Mouse (Mus musculus) liver, embryonic 14.5 days (tissue): ENCODE results near the gene Gm21985. TPM values are rescaled to one million over a fixed set of nuclear protein-coding genes. Genes with fewer than 3 reads are reported as not detected.
"Not testable (repeated sequence)": the region's sequence is repeated elsewhere in the genome, so short reads cannot be mapped to it uniquely, and the experiment has no call there.

Experiments
- ATAC-seq: fragments of 200-750 bp; cut with Nextera tagmentation; 2 replicates; pipeline ENCODE4 v1.8.0; 2017; ENCODE audit warnings: moderate number of reproducible peaks, mild to moderate bottlenecking, moderate library complexity; ENCODE audit not compliant: insufficient read depth
- DNase-seq, 3 experiments: peaks; one replicate each; pipeline ENCODE4 v3.0.0-alpha.2; 2012 to 2013; ENCODE audit warnings: low read depth in 3 of 3, low spot score in 3 of 3
- H3K27ac ChIP-seq: fragments of 300-500 bp; sonication (generic); 2 replicates; pipeline ENCODE4 v1.5.1; 2014; ENCODE audit warnings: moderate library complexity, mild to moderate bottlenecking, control low read depth, inconsistent platforms
- H3K27me3 ChIP-seq: fragments of 300-500 bp; sonication (generic); 2 replicates; pipeline ENCODE4 v1.6.1; 2014; ENCODE audit warnings: mild to moderate bottlenecking, low read length, moderate library complexity; ENCODE audit not compliant: control insufficient read depth, insufficient read depth
- H3K36me3 ChIP-seq: fragments of 300-500 bp; sonication (generic); replicated peaks from 2 replicates; pipeline ENCODE4 v1.6.1; 2014; ENCODE audit warnings: low read depth; ENCODE audit not compliant: control insufficient read depth, insufficient read depth
- H3K4me1 ChIP-seq, 2 experiments: fragments of 200-500 bp in 1 of 2; fragments of 300-500 bp in 1 of 2; sonication (generic) in 1 of 2; replicated peaks; 2 replicates each; pipeline ENCODE4 v1.6.1; 2012 to 2014; ENCODE audit warnings: antibody characterized with exemption in 1 of 2, inconsistent platforms in 1 of 2, low read length in 1 of 2; ENCODE audit not compliant: control insufficient read depth in 2 of 2, insufficient read depth in 2 of 2
- H3K4me2 ChIP-seq: fragments of 300-500 bp; sonication (generic); 2 replicates; pipeline ENCODE4 v1.6.1; 2014; ENCODE audit warnings: low read depth, mild to moderate bottlenecking, control low read depth, moderate library complexity
- H3K4me3 ChIP-seq, 2 experiments: fragments of 200-500 bp in 1 of 2; fragments of 300-500 bp in 1 of 2; sonication (generic) in 1 of 2; 2 replicates each; pipeline ENCODE4 v1.5.1; 2012 to 2014; ENCODE audit warnings: low read depth in 2 of 2, low read length in 2 of 2, mild to moderate bottlenecking in 2 of 2, control low read depth in 1 of 2, inconsistent platforms in 1 of 2, moderate library complexity in 1 of 2; ENCODE audit not compliant: insufficient read depth in 1 of 2
- H3K9ac ChIP-seq: fragments of 300-500 bp; sonication (generic); replicated peaks from 2 replicates; pipeline ENCODE4 v1.6.1; 2014; ENCODE audit warnings: mild to moderate bottlenecking, control low read depth, moderate library complexity
- H3K9me3 ChIP-seq: fragments of 300-500 bp; sonication (generic); 2 replicates; pipeline ENCODE4 v1.6.1; 2016; ENCODE audit warnings: low read length, mixed read lengths; ENCODE audit not compliant: control insufficient read depth
- CTCF ChIP-seq: IDR thresholded peaks from 2 replicates; pipeline ENCODE4 v1.5.1; 2016; ENCODE audit warnings: antibody characterized with exemption, low read depth, control low read depth
- EP300 ChIP-seq: IDR thresholded peaks from 2 replicates; pipeline ENCODE4 v1.6.1; 2016; ENCODE audit warnings: antibody characterized with exemption, low read depth
- WGBS: fragments of 180-500 bp; shearing (Covaris S2); extraction: QIAGEN DNeasy Blood & Tissue Kit; methylation state at CpG from one replicate; pipeline ENCODE4 v1.1.7; 2014; ENCODE audit not compliant: insufficient replicate concordance; 5-methylcytosine and 5-hydroxymethylcytosine counted together
- polyA plus RNA-seq, 2 experiments: library from polyadenylated mRNA; depleted of rRNA in 1 of 2; stranded (reverse) in 1 of 2; unstranded in 1 of 2; fragments of >200 nt; fragmentation: Nextera tagmentation in 1 of 2; extraction: Ambion mirVana in 1 of 2; gene quantifications; 2 replicates each; pipeline versions ENCODE4 v1.2.1 to v1.2.3; 2012 to 2014

Gene Gm21985
- polyA plus RNA-seq, 2 experiments = not detected

DNA sequence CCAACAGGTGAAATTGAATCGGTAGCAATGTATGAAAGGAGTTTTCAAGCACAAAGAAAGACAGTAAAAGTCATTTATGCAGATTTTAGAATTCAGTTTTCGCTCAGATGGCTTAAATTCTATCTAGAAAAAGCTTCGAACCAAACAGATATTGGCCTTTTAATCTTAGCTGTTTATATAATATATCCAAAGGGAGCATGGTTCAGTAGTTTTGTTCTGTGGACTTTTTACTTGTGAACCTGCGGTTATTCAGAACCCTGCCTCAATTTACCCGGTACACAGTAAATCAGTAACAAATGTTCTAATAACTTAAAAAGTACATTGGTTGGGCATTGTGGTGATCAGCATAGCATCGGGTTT lies 18.9 kb downstream of the Gm21985 start:
- H3K4me1 ChIP-seq = peaks cover 8 to 15% of the 10 kb centered on the region in 2 experiments
- no peaks in the 10 kb centered on the region for H3K9me3 ChIP-seq
- no peaks in the 10 kb centered on the region for H3K36me3 ChIP-seq
- H3K9ac ChIP-seq = peak overlapping the region; percentile 74
- DNase-seq (no peak), ATAC-seq (no peak)
- whole genome bisulfite sequencing = 49% methylated on average over 6 of the region's 6 CpGs
- H3K27ac ChIP-seq = no peak overlapping the region
- no peaks in the 10 kb centered on the region for H3K27me3 ChIP-seq
- H3K4me3 ChIP-seq = peak overlapping the region; percentile 61 to 99
- peak overlapping the region; percentile 76 for H3K4me2 ChIP-seq
- no peak for TF ChIP-seq CTCF
- TF ChIP-seq EP300 = no peak

DNA sequence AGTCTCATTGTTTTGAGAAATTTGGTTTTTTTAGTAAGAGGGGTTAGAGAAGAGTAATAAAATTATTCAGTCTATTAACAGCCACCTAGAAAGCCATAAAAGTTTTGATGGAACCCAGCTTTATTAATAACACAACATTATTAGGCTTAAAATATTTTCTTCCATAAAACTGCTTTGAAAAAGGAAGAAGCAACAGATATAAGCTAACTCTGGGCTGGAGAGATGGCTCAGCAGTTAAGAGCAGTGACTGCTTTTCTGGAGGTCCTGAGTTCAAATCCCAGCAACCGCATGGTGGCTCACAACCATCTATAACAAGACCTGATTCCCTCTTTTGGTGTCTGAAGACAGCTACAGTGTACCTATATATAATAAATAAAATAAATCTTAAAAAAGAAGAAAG lies 19.9 kb downstream of the Gm21985 start:
- not testable (repeated sequence) for H3K9ac ChIP-seq, H3K27me3 ChIP-seq, H3K4me2 ChIP-seq, ATAC-seq, H3K4me3 ChIP-seq, H3K9me3 ChIP-seq, H3K36me3 ChIP-seq, DNase-seq, H3K27ac ChIP-seq
- WGBS = 72% methylated on average over 1 of the region's 1 CpGs
- H3K4me1 ChIP-seq = peaks cover 8 to 15% of the 10 kb centered on the region in 2 experiments

DNA sequence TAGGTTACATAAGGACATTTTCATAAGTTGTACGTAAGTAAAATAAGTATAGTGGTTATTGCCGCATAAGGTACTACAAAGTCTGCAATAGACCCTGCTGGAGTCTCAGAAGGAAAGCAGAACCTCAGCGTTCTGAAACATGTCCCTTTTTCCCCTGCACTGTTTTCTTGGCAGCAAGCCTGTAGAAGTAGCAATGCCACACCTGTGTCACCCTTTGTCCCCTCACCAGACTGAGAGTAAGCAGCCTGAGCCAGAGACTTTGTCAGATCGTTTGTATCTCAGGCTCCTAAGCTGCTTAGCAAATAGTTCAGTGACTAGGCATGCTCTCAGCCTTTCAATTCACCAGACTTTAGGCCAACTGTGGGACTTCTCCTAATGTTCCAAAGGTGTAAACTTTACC lies 20.9 kb downstream of the Gm21985 start:
- Histone ChIP-seq H3K4me3 (no peak overlapping the region), H3K9me3 (no peaks in the 10 kb centered on the region), H3K27ac (no peak overlapping the region), H3K4me2 (no peak overlapping the region), H3K4me1 (peaks cover 8 to 15% of the 10 kb centered on the region in 2 experiments), H3K9ac (no peak overlapping the region), H3K36me3 (no peaks in the 10 kb centered on the region), H3K27me3 (no peaks in the 10 kb centered on the region)
- DNase-seq (no peak), ATAC-seq (no peak)
- TF ChIP-seq EP300 = no peak
- no peak for TF ChIP-seq CTCF
- 66% methylated on average over 4 of the region's 4 CpGs for WGBS

DNA sequence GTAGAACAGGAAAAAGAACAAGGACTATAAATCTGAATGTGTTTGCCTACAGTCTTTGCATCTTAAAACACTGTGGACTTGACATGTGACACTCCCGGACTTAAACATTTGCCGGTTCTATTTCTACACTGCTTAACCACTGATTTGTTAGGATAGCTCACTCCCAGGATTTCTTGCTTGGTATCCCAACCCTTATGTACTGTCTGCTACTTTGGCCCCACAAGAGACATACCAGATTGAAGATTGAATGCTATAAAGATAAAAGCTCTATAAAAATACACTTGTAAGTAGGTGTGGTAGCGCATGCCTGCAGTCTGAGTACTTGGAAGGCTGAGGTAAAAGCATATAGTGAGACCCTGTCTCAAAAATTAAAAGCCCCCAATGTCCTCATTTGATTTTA lies 23.4 kb downstream of the Gm21985 start:
- TF ChIP-seq CTCF (no peak), EP300 (no peak)
- WGBS = 85% methylated on average over 3 of the region's 3 CpGs
- Histone ChIP-seq H3K36me3 (no peaks in the 10 kb centered on the region), H3K9me3 (no peaks in the 10 kb centered on the region), H3K4me2 (no peak overlapping the region), H3K27ac (no peak overlapping the region), H3K27me3 (no peaks in the 10 kb centered on the region), H3K4me3 (no peak overlapping the region), H3K9ac (no peak overlapping the region), H3K4me1 (peaks cover 5 to 6% of the 10 kb centered on the region in 2 experiments; a peak in 3 of 4 replicates)
- no peak for DNase-seq
- ATAC-seq = no peak

DNA sequence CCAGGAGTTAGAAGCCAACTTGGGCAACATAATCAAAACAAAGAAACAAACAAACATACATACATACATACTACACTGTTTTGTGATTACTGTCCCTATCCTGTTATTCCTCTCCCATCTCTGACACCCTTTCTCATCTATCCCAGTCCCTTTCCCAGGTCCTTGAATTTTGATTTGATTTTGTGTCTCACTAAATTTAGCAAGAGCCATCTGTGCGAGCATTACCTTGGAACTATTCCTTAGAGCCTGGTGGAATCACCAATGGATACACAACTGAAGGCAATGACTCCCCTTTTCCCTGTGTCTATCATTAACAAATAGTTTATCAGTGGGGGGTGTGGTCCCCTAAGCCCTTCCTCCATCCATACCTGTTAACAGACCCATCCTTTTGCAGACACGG lies 26.7 kb downstream of the Gm21985 start:
- Histone ChIP-seq H3K27me3 (no peaks in the 10 kb centered on the region), H3K9me3 (no peaks in the 10 kb centered on the region), H3K9ac (no peak overlapping the region), H3K4me1 (no peaks in the 10 kb centered on the region), H3K4me2 (no peak overlapping the region), H3K4me3 (no peak overlapping the region), H3K27ac (no peak overlapping the region), H3K36me3 (no peaks in the 10 kb centered on the region)
- no peak for ATAC-seq
- 80% methylated on average over 2 of the region's 2 CpGs for WGBS
- DNase-seq = no peak
- TF ChIP-seq EP300 = no peak
- TF ChIP-seq CTCF = no peak
